Mouse (Mus musculus) thymus, postnatal 25 days (tissue): ENCODE data around the gene Abcb9.

Experiments used
- DNase-seq: peaks from one replicate; pipeline ENCODE4 v3.0.0; 2022

Gene Abcb9

DNA sequence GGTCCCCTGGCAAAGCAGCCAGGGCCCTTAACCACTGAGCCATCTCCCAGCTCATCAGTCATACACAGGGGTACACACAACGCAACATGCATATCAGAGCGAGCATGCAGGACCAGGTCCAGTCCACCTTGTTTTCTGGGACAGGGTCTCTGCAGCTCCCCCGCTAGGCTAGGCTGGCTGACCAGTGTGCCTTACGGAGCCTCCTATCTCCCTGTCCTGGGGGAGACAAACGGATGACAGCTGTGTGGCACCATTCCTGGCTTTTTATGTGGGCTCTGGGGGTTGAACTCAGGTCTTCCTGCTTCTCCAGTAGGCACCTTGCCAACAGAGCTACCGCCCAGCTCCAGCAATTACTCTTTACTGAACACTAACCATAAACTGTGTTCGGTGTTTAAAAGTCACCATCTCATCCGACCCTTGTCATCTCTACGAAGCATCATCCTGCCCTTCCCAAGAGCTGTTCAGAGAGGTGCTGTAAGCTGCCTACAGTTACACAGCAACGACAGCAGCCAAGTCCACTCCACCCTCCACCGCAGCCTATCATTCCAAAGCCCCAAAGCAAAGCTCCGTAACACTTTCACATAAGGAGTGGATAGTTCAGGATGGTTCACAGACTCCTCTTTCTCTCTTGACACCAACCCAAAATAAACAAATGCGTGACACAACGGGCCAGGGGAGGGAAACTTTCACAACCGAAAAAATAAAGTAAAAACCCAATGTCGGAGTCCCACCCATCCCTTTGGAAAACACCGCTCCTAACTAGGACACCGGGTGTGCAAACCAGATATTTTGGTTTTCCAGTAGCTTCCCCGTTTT is 66.2 kb downstream of the Abcb9 start:
- no peak for DNase-seq

- peak; percentile 42 for DNase-seq
Observed at GRCm38 (mm10) chr5:124028680-124029079, 66.9 kb downstream of the Abcb9 start.

GRCm38 (mm10) chr5:124027702-124028470 is 67.7 kb downstream of the Abcb9 start:
- DNase-seq, result no peak

DNA sequence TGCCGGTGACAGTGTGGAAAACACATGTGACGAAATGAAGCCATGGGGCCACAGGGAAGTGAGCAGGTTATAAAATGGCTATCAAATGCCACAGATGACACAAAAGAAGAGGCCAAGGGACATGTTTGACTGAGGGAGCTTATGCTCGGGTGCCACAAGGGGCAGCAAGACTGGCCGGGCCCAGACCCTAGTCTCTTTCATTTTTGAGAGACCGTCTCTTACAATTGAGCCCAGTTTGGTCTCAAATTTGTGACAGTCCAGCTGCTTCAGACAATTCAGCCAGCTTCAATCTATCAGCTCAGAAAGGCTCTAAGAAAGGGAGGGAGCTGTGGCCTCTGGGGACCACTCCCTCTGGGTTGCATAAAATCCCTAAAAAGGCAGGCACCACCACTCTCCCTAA is 69.0 kb downstream of the Abcb9 start:
- DNase-seq, result no peak

- DNase-seq, result no peak
Observed at GRCm38 (mm10) chr5:124025587-124026441, 69.8 kb downstream of the Abcb9 start.

GRCm38 (mm10) chr5:124025146-124025545 is 70.5 kb downstream of the Abcb9 start:
- DNase-seq, result no peak

DNA sequence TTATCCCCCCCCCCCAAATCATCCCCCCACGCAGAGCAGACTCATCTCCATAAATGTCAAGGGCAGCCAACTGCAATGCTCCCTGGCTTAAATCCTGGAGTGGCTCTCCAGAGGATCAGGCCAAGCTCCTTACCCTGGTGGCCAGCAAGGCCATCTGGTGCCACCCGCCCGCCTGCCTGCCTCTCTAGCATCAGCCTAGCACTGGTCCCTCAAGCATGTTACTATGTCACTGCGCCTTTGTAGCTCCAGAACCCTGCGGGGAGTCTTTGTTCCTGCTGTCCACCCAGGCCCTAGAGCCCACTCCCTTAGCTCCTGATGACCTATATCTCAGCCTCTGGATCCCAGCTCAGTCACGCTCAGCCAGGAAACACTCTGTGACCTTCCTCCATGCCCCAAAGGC is 70.9 kb downstream of the Abcb9 start:
- no peak for DNase-seq

GRCm38 (mm10) chr5:124022365-124022764 is 73.2 kb downstream of the Abcb9 start:
- no peak for DNase-seq

DNA sequence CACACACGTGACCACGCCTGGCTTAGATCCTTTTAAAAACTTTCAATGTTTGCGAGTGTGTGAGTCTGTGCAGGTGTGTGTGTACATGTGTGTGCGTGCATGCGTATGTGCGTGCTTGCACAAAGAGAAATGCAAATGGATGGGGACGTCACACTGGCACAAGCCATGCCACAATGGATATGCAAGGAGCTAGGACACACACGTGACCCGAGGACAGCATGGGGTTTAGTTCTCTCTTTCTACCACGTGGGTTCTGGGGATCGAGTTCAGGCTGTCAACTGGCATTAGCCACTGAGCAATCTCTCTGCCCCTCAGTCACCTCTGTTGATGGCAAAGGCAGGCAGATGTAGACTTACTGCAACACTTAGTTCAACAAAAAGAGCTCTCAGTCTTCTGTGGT is 73.9 kb downstream of the Abcb9 start:
- no peak for DNase-seq

- DNase-seq, result no peak
Observed at GRCm38 (mm10) chr5:124021148-124021547, 74.5 kb downstream of the Abcb9 start.

GRCm38 (mm10) chr5:124019348-124020216 is 76.0 kb downstream of the Abcb9 start:
- peak; percentile 61 for DNase-seq

DNA sequence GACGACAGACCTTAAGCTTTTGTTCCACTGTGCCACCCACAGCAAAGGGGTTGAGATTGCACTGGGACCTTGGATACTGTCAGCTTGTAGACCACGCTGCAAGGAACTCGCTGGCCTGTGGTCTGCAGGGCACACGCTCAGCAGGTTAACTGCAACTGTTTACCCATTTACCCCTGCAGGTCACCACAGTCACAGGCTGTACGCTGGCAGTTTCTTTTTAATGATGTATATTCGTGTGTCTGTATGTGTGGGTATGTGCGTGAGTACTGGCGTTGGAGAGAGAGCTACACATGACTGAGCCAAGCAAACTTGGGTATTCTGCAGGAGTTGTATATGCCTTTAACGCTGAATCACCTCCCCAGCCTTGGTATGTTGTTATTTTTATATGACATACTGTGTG is 76.9 kb downstream of the Abcb9 start:
- DNase-seq, result no peak

DNA sequence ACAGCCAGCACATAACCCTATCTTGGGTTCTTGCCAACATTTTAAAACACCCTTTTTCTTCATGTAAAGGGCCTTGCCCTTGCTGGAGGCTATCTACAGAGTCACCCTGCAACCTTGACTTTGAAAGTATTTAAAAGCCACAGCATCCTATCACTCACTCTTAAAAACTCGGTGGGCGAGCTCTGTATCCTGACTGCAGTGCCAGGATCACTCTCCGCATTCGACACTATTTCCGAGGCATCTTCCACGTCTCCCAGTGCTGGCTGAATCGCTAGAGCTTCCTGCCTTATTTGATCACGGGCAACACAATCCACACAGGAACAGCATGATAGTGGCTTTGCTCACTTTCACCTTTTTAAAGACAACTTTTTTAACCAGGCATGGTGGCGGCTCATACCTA is 77.7 kb downstream of the Abcb9 start:
- DNase-seq, result no peak

DNA sequence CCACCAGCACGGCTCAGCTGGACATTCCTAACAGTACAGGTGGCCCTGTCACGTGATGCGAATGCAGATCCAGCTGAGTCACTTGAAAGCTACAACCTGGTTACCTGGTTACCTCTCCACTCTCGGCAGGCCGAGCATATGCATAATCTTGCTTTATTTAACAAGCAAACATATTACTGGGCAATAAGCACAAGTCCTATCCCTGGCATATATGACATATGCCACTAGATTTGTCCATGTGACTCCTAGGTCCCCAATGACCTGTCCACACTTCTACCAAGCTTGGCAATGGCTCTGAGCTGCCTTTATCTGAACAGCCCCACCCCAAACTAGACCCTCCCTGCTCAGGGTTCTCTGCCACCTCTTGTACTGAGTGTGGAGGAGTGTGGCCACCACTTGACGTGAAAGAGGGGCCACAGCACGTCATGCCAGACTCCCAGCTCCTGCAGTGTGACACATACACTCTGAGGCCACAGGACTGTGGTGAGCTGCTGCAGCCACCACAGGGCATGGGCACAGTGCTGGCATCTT is 79.2 kb downstream of the Abcb9 start:
- DNase-seq, result no peak

- DNase-seq, result no peak
Observed at GRCm38 (mm10) chr5:124015727-124016126, 79.9 kb downstream of the Abcb9 start.

- no peak for DNase-seq
Observed at GRCm38 (mm10) chr5:124014791-124015251, 80.8 kb downstream of the Abcb9 start.

GRCm38 (mm10) chr5:124014180-124014579 is 81.4 kb downstream of the Abcb9 start:
- DNase-seq, result no peak

GRCm38 (mm10) chr5:124013747-124014146 is 81.9 kb downstream of the Abcb9 start:
- DNase-seq, result no peak

- DNase-seq, result no peak
Observed at GRCm38 (mm10) chr5:124012885-124013284, 82.7 kb downstream of the Abcb9 start.

DNA sequence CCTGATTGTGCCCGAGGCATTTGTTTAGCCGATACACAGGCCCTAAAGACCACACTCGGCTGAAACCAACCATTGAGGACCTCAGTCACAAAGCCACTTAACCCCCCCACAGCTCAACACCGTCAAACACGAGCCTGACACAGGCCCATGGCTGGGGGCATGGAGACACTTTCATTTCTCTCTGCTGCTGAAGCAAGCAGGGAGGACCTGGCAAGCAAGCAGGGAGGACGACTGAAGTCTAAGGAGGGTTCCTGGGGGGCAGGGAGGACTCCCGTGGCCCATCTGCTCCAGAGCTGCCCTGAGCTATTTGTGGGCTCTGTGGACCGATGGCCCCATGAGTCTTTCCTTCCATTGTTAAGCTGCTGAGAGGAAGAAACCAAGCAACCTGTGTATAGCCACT is 83.7 kb downstream of the Abcb9 start:
- no peak for DNase-seq
